Mouse (Mus musculus): ENCODE results near the gene Dync2li1. TPM values are rescaled to one million over a fixed set of nuclear protein-coding genes. Genes with fewer than 3 reads are reported as not detected.

The Dync2li1 gene
- 31.9 and 36.2 TPM in 2 replicates for polyA plus RNA-seq (2014; fragmentation: Nextera tagmentation; extraction: Ambion mirVana)

GRCm38 (mm10) chr17:84626276-84626856 is at the start of gene Dync2li1:
TSS of gene Dync2li1 (plus strand) at chr17:84626496.
- Histone ChIP-seq H3K9me3 (ENCODE audit: control insufficient read depth, low read length) (no peaks in the 10 kb centered on the region), H3K9ac (replicated peaks; ENCODE audit: low read length) (peak within 1 kb of the TSS; percentile 61), H3K27me3 (ENCODE audit: control insufficient read depth, insufficient read depth, low read length) (no peaks in the 10 kb centered on the region), H3K4me1 (ENCODE audit: control insufficient read depth, insufficient read depth, low read length) (peaks cover 7% of the 10 kb centered on the region; the same call in 1 of the 2 replicates), H3K27ac (replicated peaks; ENCODE audit: low read depth, low read length) (peak within 1 kb of the TSS; percentile 79), H3K4me3 (replicated peaks; ENCODE audit: low read depth, low read length) (peak within 1 kb of the TSS; percentile 60), H3K4me2 (ENCODE audit: low read length) (peak within 1 kb of the TSS; percentile 69), H3K36me3 (ENCODE audit: control insufficient read depth, insufficient read depth, low read length) (no peaks in the 10 kb centered on the region)
- DNase-seq (peak; percentile 99), ATAC-seq (ENCODE audit: low FRiP score, low TSS enrichment) (peak; percentile 95)
- WGBS, result under 1% methylated on average over 23 of the region's 25 CpGs

- no peak overlapping the region for H3K27ac ChIP-seq (replicated peaks; ENCODE audit: low read depth, low read length)
- H3K9me3 ChIP-seq (ENCODE audit: control insufficient read depth, low read length), result no peaks in the 10 kb centered on the region
- H3K9ac ChIP-seq (replicated peaks; ENCODE audit: low read length), result no peak overlapping the region
- H3K4me3 ChIP-seq (replicated peaks; ENCODE audit: low read depth, low read length), result no peak overlapping the region
- DNase-seq (no peak), ATAC-seq (ENCODE audit: low FRiP score, low TSS enrichment) (no peak)
- no peaks in the 10 kb centered on the region for H3K4me1 ChIP-seq (ENCODE audit: control insufficient read depth, insufficient read depth, low read length)
- no peaks in the 10 kb centered on the region for H3K27me3 ChIP-seq (ENCODE audit: control insufficient read depth, insufficient read depth, low read length)
- no peaks in the 10 kb centered on the region for H3K36me3 ChIP-seq (ENCODE audit: control insufficient read depth, insufficient read depth, low read length)
- whole genome bisulfite sequencing, result 89% methylated on average over 16 of the region's 16 CpGs
- H3K4me2 ChIP-seq (ENCODE audit: low read length), result no peak overlapping the region
Observed at GRCm38 (mm10) chr17:84576621-84577293, 49.5 kb upstream of the Dync2li1 start.

GRCm38 (mm10) chr17:84579249-84579648 is 47.0 kb upstream of the Dync2li1 start:
- 89% methylated on average over 8 of the region's 8 CpGs for WGBS

DNA sequence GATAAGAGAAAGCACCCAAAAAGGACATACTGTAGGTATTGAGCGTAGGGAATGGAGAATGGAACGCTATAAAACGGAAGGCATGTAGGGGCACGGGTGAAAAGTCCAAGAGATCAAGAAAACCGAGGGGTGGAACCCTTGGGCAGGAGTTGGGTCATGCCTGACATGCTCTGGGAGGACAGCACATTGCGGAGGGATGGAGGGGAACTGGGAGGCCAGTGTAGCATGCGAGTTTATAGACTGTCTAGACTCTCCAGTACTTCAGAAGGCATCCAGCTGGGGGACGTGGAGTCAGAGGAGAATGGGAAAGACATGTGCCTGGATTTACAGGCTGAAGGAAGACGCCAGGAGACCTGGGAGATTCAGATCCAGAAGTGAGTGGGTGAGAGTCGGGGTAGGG is 46.5 kb upstream of the Dync2li1 start:
- Histone ChIP-seq H3K4me1 (ENCODE audit: control insufficient read depth, insufficient read depth, low read length) (no peaks in the 10 kb centered on the region), H3K4me3 (replicated peaks; ENCODE audit: low read depth, low read length) (no peak overlapping the region), H3K36me3 (ENCODE audit: control insufficient read depth, insufficient read depth, low read length) (no peaks in the 10 kb centered on the region), H3K9ac (replicated peaks; ENCODE audit: low read length) (no peak overlapping the region), H3K27ac (replicated peaks; ENCODE audit: low read depth, low read length) (no peak overlapping the region), H3K27me3 (ENCODE audit: control insufficient read depth, insufficient read depth, low read length) (no peaks in the 10 kb centered on the region), H3K9me3 (ENCODE audit: control insufficient read depth, low read length) (no peaks in the 10 kb centered on the region), H3K4me2 (ENCODE audit: low read length) (no peak overlapping the region)
- ATAC-seq (ENCODE audit: low FRiP score, low TSS enrichment) (no peak), DNase-seq (no peak)
- 90% methylated on average over 10 of the region's 10 CpGs for WGBS

More at GRCm38 (mm10) chr17:84579249-84579648, 47.0 kb upstream of the Dync2li1 start:
- Histone ChIP-seq H3K27ac (replicated peaks; ENCODE audit: low read depth, low read length) (no peak overlapping the region), H3K4me2 (ENCODE audit: low read length) (no peak overlapping the region), H3K27me3 (ENCODE audit: control insufficient read depth, insufficient read depth, low read length) (no peaks in the 10 kb centered on the region), H3K4me1 (ENCODE audit: control insufficient read depth, insufficient read depth, low read length) (no peaks in the 10 kb centered on the region), H3K36me3 (ENCODE audit: control insufficient read depth, insufficient read depth, low read length) (no peaks in the 10 kb centered on the region), H3K9ac (replicated peaks; ENCODE audit: low read length) (no peak overlapping the region), H3K4me3 (replicated peaks; ENCODE audit: low read depth, low read length) (no peak overlapping the region), H3K9me3 (ENCODE audit: control insufficient read depth, low read length) (no peaks in the 10 kb centered on the region)
- DNase-seq (no peak), ATAC-seq (ENCODE audit: low FRiP score, low TSS enrichment) (no peak)

GRCm38 (mm10) chr17:84580821-84581220 is 45.5 kb upstream of the Dync2li1 start:
- ATAC-seq (ENCODE audit: low FRiP score, low TSS enrichment), result no peak
- 63% methylated on average over 8 of the region's 8 CpGs for WGBS
- no peak for DNase-seq
- H3K27ac ChIP-seq (replicated peaks; ENCODE audit: low read depth, low read length), result no peak overlapping the region
- H3K27me3 ChIP-seq (ENCODE audit: control insufficient read depth, insufficient read depth, low read length), result no peaks in the 10 kb centered on the region
- H3K9ac ChIP-seq (replicated peaks; ENCODE audit: low read length), result no peak overlapping the region
- no peaks in the 10 kb centered on the region for H3K9me3 ChIP-seq (ENCODE audit: control insufficient read depth, low read length)
- no peaks in the 10 kb centered on the region for H3K4me1 ChIP-seq (ENCODE audit: control insufficient read depth, insufficient read depth, low read length)
- H3K4me3 ChIP-seq (replicated peaks; ENCODE audit: low read depth, low read length), result no peak overlapping the region
- H3K4me2 ChIP-seq (ENCODE audit: low read length), result no peak overlapping the region
- no peaks in the 10 kb centered on the region for H3K36me3 ChIP-seq (ENCODE audit: control insufficient read depth, insufficient read depth, low read length)

DNA sequence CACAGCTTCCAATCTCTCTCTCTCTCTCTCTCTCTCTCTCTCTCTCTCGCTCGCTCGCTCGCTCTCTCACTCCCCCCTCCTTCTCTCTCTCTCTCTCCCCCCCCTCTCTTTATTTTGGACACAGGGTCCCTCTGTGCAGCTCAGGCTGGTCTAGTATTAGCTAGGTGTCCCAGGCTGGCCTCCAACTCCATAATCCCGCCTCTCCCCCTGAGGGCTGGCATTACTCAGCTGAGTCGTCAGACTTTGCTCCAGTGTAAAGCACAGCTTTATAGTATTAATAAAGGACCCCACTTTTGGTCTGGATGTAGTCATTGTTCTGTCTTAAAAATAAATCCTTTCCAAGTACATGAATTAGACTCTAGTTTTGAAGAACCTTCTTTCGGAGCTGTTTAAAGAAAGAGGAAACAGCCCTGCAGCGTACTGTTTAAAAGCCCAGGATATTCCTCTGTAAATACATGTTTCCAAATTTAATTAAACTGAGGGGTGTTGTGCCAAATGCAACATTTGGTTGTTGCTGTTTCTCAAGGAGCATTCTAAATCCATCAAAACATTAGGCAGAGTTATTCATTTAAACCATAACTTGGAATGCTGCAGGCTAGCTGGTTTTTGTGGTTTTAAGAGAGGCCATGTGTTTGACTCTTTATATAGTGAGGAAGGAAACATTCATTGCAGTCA is 44.4 kb upstream of the Dync2li1 start:
- H3K27me3 ChIP-seq (ENCODE audit: control insufficient read depth, insufficient read depth, low read length), result no peaks in the 10 kb centered on the region
- H3K27ac ChIP-seq (replicated peaks; ENCODE audit: low read depth, low read length), result no peak overlapping the region
- no peak overlapping the region for H3K4me2 ChIP-seq (ENCODE audit: low read length)
- ATAC-seq (ENCODE audit: low FRiP score, low TSS enrichment) (no peak), DNase-seq (no peak)
- no peaks in the 10 kb centered on the region for H3K36me3 ChIP-seq (ENCODE audit: control insufficient read depth, insufficient read depth, low read length)
- H3K4me3 ChIP-seq (replicated peaks; ENCODE audit: low read depth, low read length), result no peak overlapping the region
- H3K9ac ChIP-seq (replicated peaks; ENCODE audit: low read length), result no peak overlapping the region
- no peaks in the 10 kb centered on the region for H3K9me3 ChIP-seq (ENCODE audit: control insufficient read depth, low read length)
- WGBS, result 78% methylated on average over 8 of the region's 8 CpGs
- H3K4me1 ChIP-seq (ENCODE audit: control insufficient read depth, insufficient read depth, low read length), result no peaks in the 10 kb centered on the region

- Histone ChIP-seq H3K27ac (replicated peaks; ENCODE audit: low read depth, low read length) (no peak overlapping the region), H3K27me3 (ENCODE audit: control insufficient read depth, insufficient read depth, low read length) (no peaks in the 10 kb centered on the region), H3K4me1 (ENCODE audit: control insufficient read depth, insufficient read depth, low read length) (no peaks in the 10 kb centered on the region), H3K4me3 (replicated peaks; ENCODE audit: low read depth, low read length) (no peak overlapping the region), H3K9me3 (ENCODE audit: control insufficient read depth, low read length) (no peaks in the 10 kb centered on the region), H3K36me3 (ENCODE audit: control insufficient read depth, insufficient read depth, low read length) (no peaks in the 10 kb centered on the region), H3K9ac (replicated peaks; ENCODE audit: low read length) (no peak overlapping the region), H3K4me2 (ENCODE audit: low read length) (no peak overlapping the region)
- 69% methylated on average over 9 of the region's 9 CpGs for WGBS
- no peak for ATAC-seq (ENCODE audit: low FRiP score, low TSS enrichment)
- DNase-seq, result no peak
Observed at GRCm38 (mm10) chr17:84584107-84584506, 42.2 kb upstream of the Dync2li1 start.

DNA sequence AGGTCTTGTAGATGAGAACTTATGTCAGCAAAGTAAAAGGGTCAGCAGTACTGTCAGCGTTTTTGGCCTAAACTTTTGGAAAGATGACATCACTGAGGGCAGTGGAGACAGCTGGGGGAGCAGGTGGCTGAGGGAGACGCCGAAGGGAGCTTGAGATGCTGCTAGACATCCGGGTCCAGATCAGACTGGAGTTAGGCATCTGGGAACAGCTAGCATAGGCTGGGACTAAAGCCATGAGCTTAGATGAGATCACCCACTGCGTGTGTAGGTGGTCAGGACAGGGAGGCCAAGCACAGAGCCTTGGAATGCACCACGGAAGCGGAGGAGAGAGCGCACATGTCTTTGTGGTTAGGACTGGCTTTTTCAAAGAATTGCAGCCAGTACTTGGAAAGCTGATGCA is 41.2 kb upstream of the Dync2li1 start:
- Histone ChIP-seq H3K27ac (replicated peaks; ENCODE audit: low read depth, low read length) (no peak overlapping the region), H3K9ac (replicated peaks; ENCODE audit: low read length) (no peak overlapping the region), H3K27me3 (ENCODE audit: control insufficient read depth, insufficient read depth, low read length) (no peaks in the 10 kb centered on the region), H3K36me3 (ENCODE audit: control insufficient read depth, insufficient read depth, low read length) (no peaks in the 10 kb centered on the region), H3K4me2 (ENCODE audit: low read length) (no peak overlapping the region), H3K4me3 (replicated peaks; ENCODE audit: low read depth, low read length) (no peak overlapping the region), H3K9me3 (ENCODE audit: control insufficient read depth, low read length) (no peaks in the 10 kb centered on the region), H3K4me1 (ENCODE audit: control insufficient read depth, insufficient read depth, low read length) (no peaks in the 10 kb centered on the region)
- no peak for DNase-seq
- WGBS, result 75% methylated on average over 8 of the region's 8 CpGs
- no peak for ATAC-seq (ENCODE audit: low FRiP score, low TSS enrichment)
